Mouse (Mus musculus): ENCODE results near the gene Scaf4.

DNA sequence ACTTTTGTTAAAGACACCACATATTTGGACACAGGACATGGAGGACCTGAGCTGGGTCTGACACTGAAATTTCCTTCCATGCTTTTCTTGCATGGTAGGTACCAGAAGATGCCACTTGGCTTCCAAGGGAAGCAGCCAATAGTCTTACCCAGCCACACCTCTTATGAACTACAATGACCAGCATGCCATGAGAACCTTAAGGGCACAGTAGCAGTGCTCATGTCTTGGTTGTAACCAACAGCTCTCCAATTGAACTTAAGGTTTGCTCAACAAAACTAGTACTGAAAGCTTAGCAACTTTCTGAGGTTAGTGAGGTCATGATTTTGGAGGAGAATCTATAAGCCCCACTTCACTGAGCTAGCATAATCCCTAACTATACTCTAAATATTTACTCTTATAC lies 90.6 kb downstream of the Scaf4 start:
- TF ChIP-seq POLR2A (IDR thresholded peaks at IDR 0.05; ENCODE audit: control insufficient read depth, extremely low read depth, insufficient read depth, low read length, poor library complexity) = no peak
- no peak for TF ChIP-seq CTCF (IDR thresholded peaks at IDR 0.05; ENCODE audit: borderline replicate concordance, control insufficient read depth, extremely low read depth, insufficient read depth, low read length, poor library complexity)
